Mouse (Mus musculus): Measurements from ENCODE around the gene Fam71a. TPM values are rescaled to one million over a fixed set of nuclear protein-coding genes. Genes with fewer than 3 reads are reported as not detected.

Fam71a gene
- not detected for polyA plus RNA-seq (2012; fragmentation: generic; extraction: Trizol)
- long read RNA-seq, experiment 1 = 0 reads
- long read RNA-seq, experiment 2 = 0 reads

GRCm38 (mm10) chr1:191164717-191165116 is at the start of gene Fam71a:
Gene Fam71a, minus strand, starts transcription at chr1:191164817.
- no peaks in the 10 kb centered on the region for H3K79me3 ChIP-seq (ENCODE audit: low read depth)
- H3K36me3 ChIP-seq (ENCODE audit: control insufficient read depth, insufficient read depth) = no peaks in the 10 kb centered on the region
- no peak within 1 kb of the TSS for H3K4me3 ChIP-seq (ENCODE audit: insufficient read depth, poor library complexity, severe bottlenecking)
- TF ChIP-seq USF1 (IDR thresholded peaks at IDR 0.05; ENCODE audit: low read depth) (no peak), MYOG (IDR thresholded peaks at IDR 0.05; ENCODE audit: control insufficient read depth, extremely low read depth, insufficient read length) (no peak)
- H3K27me3 ChIP-seq (ENCODE audit: control insufficient read depth, insufficient read depth, insufficient read length) = peaks cover 31% of the 10 kb centered on the region
- H3ac ChIP-seq (ENCODE audit: control insufficient read depth, insufficient read length, low read depth) = no peak within 1 kb of the TSS
- no peaks in the 10 kb centered on the region for H3K79me2 ChIP-seq (ENCODE audit: control insufficient read depth, insufficient read depth)

- Histone ChIP-seq H3K79me2 (ENCODE audit: control insufficient read depth, insufficient read depth) (no peaks in the 10 kb centered on the region), H3K4me3 (ENCODE audit: insufficient read depth, poor library complexity, severe bottlenecking) (no peak overlapping the region), H3K27me3 (ENCODE audit: control insufficient read depth, insufficient read depth, insufficient read length) (no peaks in the 10 kb centered on the region), H3K36me3 (ENCODE audit: control insufficient read depth, insufficient read depth) (no peaks in the 10 kb centered on the region), H3K79me3 (ENCODE audit: low read depth) (no peaks in the 10 kb centered on the region), H3ac (ENCODE audit: control insufficient read depth, insufficient read length, low read depth) (no peak overlapping the region)
- no peak for TF ChIP-seq MAX (IDR thresholded peaks at IDR 0.05)
- no peak for TF ChIP-seq MYOD1 (IDR thresholded peaks at IDR 0.05; ENCODE audit: control insufficient read depth, insufficient read length, low read depth)
- TF ChIP-seq CEBPB (IDR thresholded peaks at IDR 0.05; ENCODE audit: low read depth) = no peak
- no peak for TF ChIP-seq FOSL1 (IDR thresholded peaks at IDR 0.05; ENCODE audit: insufficient read depth, low read length, poor library complexity, severe bottlenecking)
- TF ChIP-seq MYOG (IDR thresholded peaks at IDR 0.05; ENCODE audit: control insufficient read depth, extremely low read depth, insufficient read length) = no peak
- no peak for TF ChIP-seq CTCF (IDR thresholded peaks at IDR 0.05; ENCODE audit: control insufficient read depth, insufficient read depth, insufficient read length)
- no peak for TF ChIP-seq USF1 (IDR thresholded peaks at IDR 0.05; ENCODE audit: low read depth)
Measured at GRCm38 (mm10) chr1:191211096-191211495, 46.5 kb upstream of the Fam71a start.

GRCm38 (mm10) chr1:191205791-191206190 is 41.2 kb upstream of the Fam71a start:
- Histone ChIP-seq H3K79me3 (ENCODE audit: low read depth) (no peaks in the 10 kb centered on the region), H3K4me3 (ENCODE audit: insufficient read depth, poor library complexity, severe bottlenecking) (no peak overlapping the region), H3K79me2 (ENCODE audit: control insufficient read depth, insufficient read depth) (no peaks in the 10 kb centered on the region), H3K27me3 (ENCODE audit: control insufficient read depth, insufficient read depth, insufficient read length) (peaks cover 9% of the 10 kb centered on the region), H3K36me3 (ENCODE audit: control insufficient read depth, insufficient read depth) (no peaks in the 10 kb centered on the region), H3ac (ENCODE audit: control insufficient read depth, insufficient read length, low read depth) (no peak overlapping the region)
- TF ChIP-seq CTCF (IDR thresholded peaks at IDR 0.05; ENCODE audit: control insufficient read depth, insufficient read depth, insufficient read length) = no peak
- no peak for TF ChIP-seq CEBPB (IDR thresholded peaks at IDR 0.05; ENCODE audit: low read depth)
- no peak for TF ChIP-seq MYOD1 (IDR thresholded peaks at IDR 0.05; ENCODE audit: control insufficient read depth, insufficient read length, low read depth)
- no peak for TF ChIP-seq MYOG (IDR thresholded peaks at IDR 0.05; ENCODE audit: control insufficient read depth, extremely low read depth, insufficient read length)
- no peak for TF ChIP-seq MAX (IDR thresholded peaks at IDR 0.05)
- no peak for TF ChIP-seq FOSL1 (IDR thresholded peaks at IDR 0.05; ENCODE audit: insufficient read depth, low read length, poor library complexity, severe bottlenecking)
- no peak for TF ChIP-seq USF1 (IDR thresholded peaks at IDR 0.05; ENCODE audit: low read depth)

- Histone ChIP-seq H3K79me2 (ENCODE audit: control insufficient read depth, insufficient read depth) (no peaks in the 10 kb centered on the region), H3K79me3 (ENCODE audit: low read depth) (no peaks in the 10 kb centered on the region), H3K27me3 (ENCODE audit: control insufficient read depth, insufficient read depth, insufficient read length) (peaks cover 9% of the 10 kb centered on the region), H3ac (ENCODE audit: control insufficient read depth, insufficient read length, low read depth) (no peak overlapping the region), H3K36me3 (ENCODE audit: control insufficient read depth, insufficient read depth) (no peaks in the 10 kb centered on the region), H3K4me3 (ENCODE audit: insufficient read depth, poor library complexity, severe bottlenecking) (no peak overlapping the region)
- TF ChIP-seq MYOG (IDR thresholded peaks at IDR 0.05; ENCODE audit: control insufficient read depth, extremely low read depth, insufficient read length) = no peak
- TF ChIP-seq MYOD1 (IDR thresholded peaks at IDR 0.05; ENCODE audit: control insufficient read depth, insufficient read length, low read depth) = no peak
- no peak for TF ChIP-seq USF1 (IDR thresholded peaks at IDR 0.05; ENCODE audit: low read depth)
- TF ChIP-seq CTCF (IDR thresholded peaks at IDR 0.05; ENCODE audit: control insufficient read depth, insufficient read depth, insufficient read length) = no peak
- TF ChIP-seq FOSL1 (IDR thresholded peaks at IDR 0.05; ENCODE audit: insufficient read depth, low read length, poor library complexity, severe bottlenecking) = no peak
- TF ChIP-seq CEBPB (IDR thresholded peaks at IDR 0.05; ENCODE audit: low read depth) = no peak
- TF ChIP-seq MAX (IDR thresholded peaks at IDR 0.05) = no peak
Measured at GRCm38 (mm10) chr1:191204876-191205275, 40.3 kb upstream of the Fam71a start.

GRCm38 (mm10) chr1:191203496-191203895 is 38.9 kb upstream of the Fam71a start:
- Histone ChIP-seq H3K79me3 (ENCODE audit: low read depth) (no peaks in the 10 kb centered on the region), H3ac (ENCODE audit: control insufficient read depth, insufficient read length, low read depth) (no peak overlapping the region), H3K4me3 (ENCODE audit: insufficient read depth, poor library complexity, severe bottlenecking) (no peak overlapping the region), H3K36me3 (ENCODE audit: control insufficient read depth, insufficient read depth) (no peaks in the 10 kb centered on the region), H3K27me3 (ENCODE audit: control insufficient read depth, insufficient read depth, insufficient read length) (peaks cover 12% of the 10 kb centered on the region), H3K79me2 (ENCODE audit: control insufficient read depth, insufficient read depth) (no peaks in the 10 kb centered on the region)
- TF ChIP-seq FOSL1 (IDR thresholded peaks at IDR 0.05; ENCODE audit: insufficient read depth, low read length, poor library complexity, severe bottlenecking) = no peak
- no peak for TF ChIP-seq MYOG (IDR thresholded peaks at IDR 0.05; ENCODE audit: control insufficient read depth, extremely low read depth, insufficient read length)
- no peak for TF ChIP-seq USF1 (IDR thresholded peaks at IDR 0.05; ENCODE audit: low read depth)
- no peak for TF ChIP-seq CTCF (IDR thresholded peaks at IDR 0.05; ENCODE audit: control insufficient read depth, insufficient read depth, insufficient read length)

GRCm38 (mm10) chr1:191202208-191202952 is 37.8 kb upstream of the Fam71a start:
- peaks cover 13% of the 10 kb centered on the region for H3K27me3 ChIP-seq (ENCODE audit: control insufficient read depth, insufficient read depth, insufficient read length)
- no peak for TF ChIP-seq USF1 (IDR thresholded peaks at IDR 0.05; ENCODE audit: low read depth)
- no peak for TF ChIP-seq MYOD1 (IDR thresholded peaks at IDR 0.05; ENCODE audit: control insufficient read depth, insufficient read length, low read depth)
- no peak overlapping the region for H3K4me3 ChIP-seq (ENCODE audit: insufficient read depth, poor library complexity, severe bottlenecking)

More at GRCm38 (mm10) chr1:191202208-191202952, 37.8 kb upstream of the Fam71a start:
- H3ac ChIP-seq (ENCODE audit: control insufficient read depth, insufficient read length, low read depth) = no peak overlapping the region
- no peaks in the 10 kb centered on the region for H3K79me3 ChIP-seq (ENCODE audit: low read depth)
- H3K79me2 ChIP-seq (ENCODE audit: control insufficient read depth, insufficient read depth) = no peaks in the 10 kb centered on the region
- H3K36me3 ChIP-seq (ENCODE audit: control insufficient read depth, insufficient read depth) = no peaks in the 10 kb centered on the region
